Mouse (Mus musculus) liver, embryonic 14.5 days (tissue): ENCODE data around the gene Gm42674. TPM values are rescaled to one million over a fixed set of nuclear protein-coding genes. Genes with fewer than 3 reads are reported as not detected.

ENCODE experiments used
- ATAC-seq: fragments of 200-750 bp; cut with Nextera tagmentation; 2 replicates; pipeline ENCODE4 v1.8.0; 2017; ENCODE audit warnings: moderate number of reproducible peaks, mild to moderate bottlenecking, moderate library complexity; ENCODE audit not compliant: insufficient read depth
- DNase-seq, 3 experiments: peaks; one replicate each; pipeline ENCODE4 v3.0.0-alpha.2; 2012 to 2013; ENCODE audit warnings: low read depth in 3 of 3, low spot score in 3 of 3
- H3K27ac ChIP-seq: fragments of 300-500 bp; sonication (generic); 2 replicates; pipeline ENCODE4 v1.5.1; 2014; ENCODE audit warnings: moderate library complexity, mild to moderate bottlenecking, control low read depth, inconsistent platforms
- H3K27me3 ChIP-seq: fragments of 300-500 bp; sonication (generic); 2 replicates; pipeline ENCODE4 v1.6.1; 2014; ENCODE audit warnings: mild to moderate bottlenecking, low read length, moderate library complexity; ENCODE audit not compliant: control insufficient read depth, insufficient read depth
- H3K36me3 ChIP-seq: fragments of 300-500 bp; sonication (generic); replicated peaks from 2 replicates; pipeline ENCODE4 v1.6.1; 2014; ENCODE audit warnings: low read depth; ENCODE audit not compliant: control insufficient read depth, insufficient read depth
- H3K4me1 ChIP-seq, 2 experiments: fragments of 200-500 bp in 1 of 2; fragments of 300-500 bp in 1 of 2; sonication (generic) in 1 of 2; replicated peaks; 2 replicates each; pipeline ENCODE4 v1.6.1; 2012 to 2014; ENCODE audit warnings: antibody characterized with exemption in 1 of 2, inconsistent platforms in 1 of 2, low read length in 1 of 2; ENCODE audit not compliant: control insufficient read depth in 2 of 2, insufficient read depth in 2 of 2
- H3K4me2 ChIP-seq: fragments of 300-500 bp; sonication (generic); 2 replicates; pipeline ENCODE4 v1.6.1; 2014; ENCODE audit warnings: low read depth, mild to moderate bottlenecking, control low read depth, moderate library complexity
- H3K4me3 ChIP-seq, 2 experiments: fragments of 200-500 bp in 1 of 2; fragments of 300-500 bp in 1 of 2; sonication (generic) in 1 of 2; 2 replicates each; pipeline ENCODE4 v1.5.1; 2012 to 2014; ENCODE audit warnings: low read depth in 2 of 2, low read length in 2 of 2, mild to moderate bottlenecking in 2 of 2, control low read depth in 1 of 2, inconsistent platforms in 1 of 2, moderate library complexity in 1 of 2; ENCODE audit not compliant: insufficient read depth in 1 of 2
- H3K9ac ChIP-seq: fragments of 300-500 bp; sonication (generic); replicated peaks from 2 replicates; pipeline ENCODE4 v1.6.1; 2014; ENCODE audit warnings: mild to moderate bottlenecking, control low read depth, moderate library complexity
- H3K9me3 ChIP-seq: fragments of 300-500 bp; sonication (generic); 2 replicates; pipeline ENCODE4 v1.6.1; 2016; ENCODE audit warnings: low read length, mixed read lengths; ENCODE audit not compliant: control insufficient read depth
- CTCF ChIP-seq: IDR thresholded peaks from 2 replicates; pipeline ENCODE4 v1.5.1; 2016; ENCODE audit warnings: antibody characterized with exemption, low read depth, control low read depth
- EP300 ChIP-seq: IDR thresholded peaks from 2 replicates; pipeline ENCODE4 v1.6.1; 2016; ENCODE audit warnings: antibody characterized with exemption, low read depth
- WGBS: fragments of 180-500 bp; shearing (Covaris S2); extraction: QIAGEN DNeasy Blood & Tissue Kit; methylation state at CpG from one replicate; pipeline ENCODE4 v1.1.7; 2014; ENCODE audit not compliant: insufficient replicate concordance; 5-methylcytosine and 5-hydroxymethylcytosine counted together
- polyA plus RNA-seq, 2 experiments: library from polyadenylated mRNA; depleted of rRNA in 1 of 2; stranded (reverse) in 1 of 2; unstranded in 1 of 2; fragments of >200 nt; fragmentation: Nextera tagmentation in 1 of 2; extraction: Ambion mirVana in 1 of 2; gene quantifications; 2 replicates each; pipeline versions ENCODE4 v1.2.1 to v1.2.3; 2012 to 2014

The Gm42674 gene
- polyA plus RNA-seq, 2 experiments, result not detected

- no peak for DNase-seq
- Histone ChIP-seq H3K27me3 (no peaks in the 10 kb centered on the region), H3K9ac (no peak overlapping the region), H3K4me1 (peaks cover 0 to 3% of the 10 kb centered on the region in 2 experiments; a peak in 1 of 4 replicates), H3K9me3 (no peaks in the 10 kb centered on the region), H3K4me2 (no peak overlapping the region), H3K36me3 (no peaks in the 10 kb centered on the region), H3K27ac (no peak overlapping the region), H3K4me3 (no peak overlapping the region)
- ATAC-seq, result no peak
- TF ChIP-seq EP300 (no peak), CTCF (no peak)
- 48% methylated on average over 8 of the region's 8 CpGs for WGBS
Measured at GRCm38 (mm10) chr3:90600458-90601195, 1.1 kb upstream of the Gm42674 start.

DNA sequence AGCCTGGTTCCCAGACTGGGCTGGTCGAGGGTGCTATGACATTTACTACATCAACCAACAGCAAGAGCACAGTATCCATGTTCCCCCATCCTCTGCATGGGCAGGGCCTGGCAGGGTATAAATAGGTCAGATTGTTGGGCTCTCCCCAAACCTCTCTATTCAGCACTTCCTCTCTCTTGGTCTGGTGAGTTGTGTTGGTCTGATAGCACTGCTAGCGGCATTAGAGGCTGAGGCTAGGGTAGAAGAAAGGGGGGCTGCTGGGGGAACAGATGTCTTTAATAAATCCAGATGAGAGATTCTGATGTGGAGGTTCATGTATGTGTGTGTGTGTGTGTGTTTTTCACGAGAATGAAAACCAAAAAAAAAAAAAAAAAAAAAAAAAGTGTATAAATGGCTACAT, 1.9 kb downstream of the Gm42674 start, which contains the start of gene S100a4:
TSS of gene S100a4 (plus strand) at position 149 of the 400 bp plus-strand sequence.
- DNase-seq (no peak), ATAC-seq (no peak)
- Histone ChIP-seq H3K4me3 (no peak within 1 kb of the TSS), H3K9ac (no peak within 1 kb of the TSS), H3K27me3 (no peaks in the 10 kb centered on the region), H3K4me2 (no peak within 1 kb of the TSS), H3K4me1 (peaks cover 0 to 3% of the 10 kb centered on the region in 2 experiments; a peak in 1 of 4 replicates), H3K27ac (no peak within 1 kb of the TSS), H3K36me3 (no peaks in the 10 kb centered on the region), H3K9me3 (no peaks in the 10 kb centered on the region)
- WGBS, result 15% methylated on average over 3 of the region's 3 CpGs
- no peak for TF ChIP-seq EP300
- TF ChIP-seq CTCF, result no peak

- DNase-seq (no peak), ATAC-seq (no peak)
- H3K27ac ChIP-seq, result no peak overlapping the region
- H3K9me3 ChIP-seq, result no peaks in the 10 kb centered on the region
- H3K9ac ChIP-seq, result no peak overlapping the region
- H3K4me3 ChIP-seq, result no peak overlapping the region
- peaks cover 0 to 3% of the 10 kb centered on the region in 2 experiments; a peak in 1 of 4 replicates for H3K4me1 ChIP-seq
- TF ChIP-seq EP300 (no peak), CTCF (no peak)
- WGBS, result 43% methylated on average over 4 of the region's 4 CpGs
- H3K27me3 ChIP-seq, result no peaks in the 10 kb centered on the region
- H3K36me3 ChIP-seq, result no peaks in the 10 kb centered on the region
- H3K4me2 ChIP-seq, result no peak overlapping the region
Measured at GRCm38 (mm10) chr3:90604416-90604815, 2.7 kb downstream of the Gm42674 start.

- ATAC-seq (no peak), DNase-seq (no peak)
- H3K4me3 ChIP-seq, result no peak overlapping the region
- no peak overlapping the region for H3K27ac ChIP-seq
- no peaks in the 10 kb centered on the region for H3K36me3 ChIP-seq
- 17% methylated on average over 3 of the region's 3 CpGs for WGBS
- H3K9ac ChIP-seq, result no peak overlapping the region
- TF ChIP-seq CTCF (no peak), EP300 (no peak)
- no peaks in the 10 kb centered on the region for H3K27me3 ChIP-seq
- H3K4me2 ChIP-seq, result no peak overlapping the region
- peaks cover 0 to 3% of the 10 kb centered on the region in 2 experiments; a peak in 1 of 4 replicates for H3K4me1 ChIP-seq
- no peaks in the 10 kb centered on the region for H3K9me3 ChIP-seq
Measured at GRCm38 (mm10) chr3:90605049-90605448, 3.3 kb downstream of the Gm42674 start.

GRCm38 (mm10) chr3:90605736-90606135, 4.0 kb downstream of the Gm42674 start:
- Histone ChIP-seq H3K4me1 (peaks cover 0 to 3% of the 10 kb centered on the region in 2 experiments; a peak in 1 of 4 replicates), H3K4me3 (no peak overlapping the region), H3K27ac (no peak overlapping the region), H3K4me2 (no peak overlapping the region), H3K9ac (no peak overlapping the region), H3K27me3 (no peaks in the 10 kb centered on the region), H3K9me3 (no peaks in the 10 kb centered on the region), H3K36me3 (no peaks in the 10 kb centered on the region)
- no peak for ATAC-seq
- WGBS, result 51% methylated on average over 2 of the region's 2 CpGs
- TF ChIP-seq CTCF, result no peak
- TF ChIP-seq EP300, result no peak
- no peak for DNase-seq
